Mouse (Mus musculus) heart, embryonic 12.5 days (tissue): ENCODE results near the gene Olfr983. TPM values are rescaled to one million over a fixed set of nuclear protein-coding genes. Genes with fewer than 3 reads are reported as not detected.

Experiments used
- ATAC-seq: fragments of 200-750 bp; cut with Nextera tagmentation; 2 replicates; pipeline ENCODE4 v1.8.0; 2017; ENCODE audit warnings: moderate TSS enrichment, moderate library complexity; ENCODE audit not compliant: insufficient number of reproducible peaks, low FRiP score
- H3K27ac ChIP-seq: fragments of 300-500 bp; sonication (generic); 2 replicates; pipeline ENCODE4 v1.5.1; 2016; ENCODE audit warnings: mild to moderate bottlenecking, moderate library complexity; ENCODE audit not compliant: poor library complexity, severe bottlenecking
- H3K27me3 ChIP-seq: fragments of 300-500 bp; sonication (generic); replicated peaks from 2 replicates; pipeline ENCODE4 v1.6.1; 2016; ENCODE audit warnings: mild to moderate bottlenecking, moderate library complexity
- H3K36me3 ChIP-seq: fragments of 300-500 bp; sonication (generic); 2 replicates; pipeline ENCODE4 v1.6.1; 2016; ENCODE audit warnings: mild to moderate bottlenecking, moderate library complexity
- H3K4me1 ChIP-seq: fragments of 300-500 bp; sonication (generic); replicated peaks from 2 replicates; pipeline ENCODE4 v1.6.1; 2016; ENCODE audit warnings: mild to moderate bottlenecking
- H3K4me2 ChIP-seq: fragments of 300-500 bp; sonication (generic); 2 replicates; pipeline ENCODE4 v1.6.1; 2016; ENCODE audit warnings: mild to moderate bottlenecking, moderate library complexity
- H3K4me3 ChIP-seq: fragments of 300-500 bp; sonication (generic); 2 replicates; pipeline ENCODE4 v1.5.1; 2016; ENCODE audit warnings: mild to moderate bottlenecking
- H3K9ac ChIP-seq: fragments of 300-500 bp; sonication (generic); 2 replicates; pipeline ENCODE4 v1.6.1; 2016; ENCODE audit warnings: mild to moderate bottlenecking, moderate library complexity
- H3K9me3 ChIP-seq: fragments of 300-500 bp; sonication (generic); replicated peaks from 2 replicates; pipeline ENCODE4 v1.6.1; 2016; ENCODE audit warnings: mild to moderate bottlenecking, moderate library complexity
- WGBS: fragments of 180-500 bp; shearing (Covaris S2); methylation state at CpG from one replicate; pipeline ENCODE4 v1.1.7; 2016; 5-methylcytosine and 5-hydroxymethylcytosine counted together
- polyA plus RNA-seq: library from polyadenylated mRNA; unstranded; fragments of >200 nt; fragmentation: Nextera tagmentation; extraction: Ambion mirVana; gene quantifications from 2 replicates; pipeline ENCODE4 v1.2.1, GENCODE M21; 2016

The Olfr983 gene
- not detected in 2 replicates for polyA plus RNA-seq

DNA sequence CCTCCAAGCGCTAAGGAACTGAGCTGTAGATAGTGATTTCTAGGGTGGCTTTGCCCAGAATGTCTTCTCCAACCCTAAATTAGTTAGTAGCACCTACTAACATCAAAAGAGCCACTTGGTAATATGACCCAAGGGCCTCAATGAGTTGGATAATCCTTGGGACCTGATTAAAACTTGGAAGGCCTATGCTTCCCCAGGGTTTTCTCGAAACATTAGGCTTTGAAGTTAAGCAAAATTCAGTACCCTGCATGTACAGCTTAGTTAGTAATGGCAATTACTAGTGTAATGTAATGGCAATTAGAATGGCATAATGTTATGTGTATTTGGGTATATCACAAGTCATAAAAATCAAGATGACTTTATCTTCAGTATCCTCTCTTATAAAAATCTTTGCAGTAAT lies at the start of gene Olfr983:
Gene Olfr983, minus strand, starts transcription at position 101 of the 400 bp plus-strand sequence.
- H3K4me2 ChIP-seq, result no peak within 1 kb of the TSS
- H3K36me3 ChIP-seq, result no peaks in the 10 kb centered on the region
- 73% methylated on average over 2 of the region's 2 CpGs for WGBS
- ATAC-seq, result no peak
- H3K27me3 ChIP-seq, result no peaks in the 10 kb centered on the region
- no peaks in the 10 kb centered on the region for H3K9me3 ChIP-seq
- H3K4me3 ChIP-seq, result no peak within 1 kb of the TSS
- H3K4me1 ChIP-seq, result no peaks in the 10 kb centered on the region
- no peak within 1 kb of the TSS for H3K9ac ChIP-seq
- no peak within 1 kb of the TSS for H3K27ac ChIP-seq

DNA sequence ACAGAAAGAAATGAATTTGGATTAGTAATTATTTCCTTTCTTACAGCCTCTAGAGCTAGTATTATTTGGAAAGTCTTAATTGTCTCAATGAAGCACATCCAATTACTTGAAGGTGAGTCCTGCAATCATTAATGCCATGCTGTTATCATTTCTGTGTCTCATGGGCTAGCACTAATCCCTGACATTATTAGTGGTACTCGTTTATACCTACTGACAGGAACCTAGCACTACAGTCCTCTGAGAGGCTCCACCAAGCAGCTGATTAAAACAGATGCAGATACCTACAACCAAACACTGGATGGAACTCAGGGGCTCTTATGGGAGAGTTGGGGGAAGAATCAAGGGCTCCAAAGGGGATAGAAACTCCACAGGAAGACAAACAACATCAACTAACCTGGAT lies 48.1 kb upstream of the Olfr983 start:
- Histone ChIP-seq H3K27me3 (no peaks in the 10 kb centered on the region), H3K4me2 (no peak overlapping the region), H3K36me3 (no peaks in the 10 kb centered on the region), H3K9me3 (no peaks in the 10 kb centered on the region), H3K4me3 (no peak overlapping the region), H3K9ac (no peak overlapping the region), H3K27ac (no peak overlapping the region), H3K4me1 (no peaks in the 10 kb centered on the region)
- no peak for ATAC-seq
- 62% methylated on average over 1 of the region's 1 CpGs for WGBS

DNA sequence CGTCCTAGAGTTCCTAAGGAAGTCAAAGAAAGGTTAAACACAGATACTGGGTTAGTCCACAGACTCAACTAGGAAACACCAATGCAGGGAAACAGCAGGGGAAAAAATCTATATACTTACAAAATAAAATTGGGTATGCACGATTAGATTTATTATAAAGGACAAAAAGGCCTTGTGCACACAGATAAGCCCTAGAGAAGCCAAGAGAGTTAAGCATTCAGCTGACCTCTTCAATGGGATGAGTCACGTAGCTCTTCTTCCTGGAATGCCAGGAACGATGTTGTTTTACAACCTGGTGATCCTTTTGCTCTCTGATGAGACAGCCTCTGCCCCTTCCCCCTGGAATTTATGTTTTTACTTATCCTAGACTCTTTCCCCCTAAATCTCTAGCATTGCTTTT lies 46.1 kb upstream of the Olfr983 start:
- no peaks in the 10 kb centered on the region for H3K9me3 ChIP-seq
- 48% methylated on average over 4 of the region's 4 CpGs for WGBS

GRCm38 (mm10) chr9:40136987-40137688 lies 43.7 kb upstream of the Olfr983 start:
- Histone ChIP-seq H3K4me3 (no peak overlapping the region), H3K9me3 (no peaks in the 10 kb centered on the region), H3K9ac (no peak overlapping the region), H3K27me3 (no peaks in the 10 kb centered on the region), H3K36me3 (no peaks in the 10 kb centered on the region), H3K4me1 (no peaks in the 10 kb centered on the region), H3K4me2 (no peak overlapping the region), H3K27ac (no peak overlapping the region)
- no peak for ATAC-seq
- WGBS, result 69% methylated on average over 6 of the region's 6 CpGs

More for the DNA sequence above, 46.1 kb upstream of the Olfr983 start:
- Histone ChIP-seq H3K4me3 (no peak overlapping the region), H3K9ac (no peak overlapping the region), H3K27me3 (no peaks in the 10 kb centered on the region), H3K27ac (no peak overlapping the region), H3K4me1 (no peaks in the 10 kb centered on the region), H3K4me2 (no peak overlapping the region), H3K36me3 (no peaks in the 10 kb centered on the region)
- ATAC-seq, result no peak

GRCm38 (mm10) chr9:40130556-40130955 lies 37.2 kb upstream of the Olfr983 start:
- 76% methylated on average over 1 of the region's 1 CpGs for WGBS
- H3K27me3 ChIP-seq, result no peaks in the 10 kb centered on the region
- no peak for ATAC-seq

GRCm38 (mm10) chr9:40130084-40130483 lies 36.7 kb upstream of the Olfr983 start, which contains the start of gene Olfr985:
Olfr985 (minus strand) TSS chr9:40130184.
- no peaks in the 10 kb centered on the region for H3K27me3 ChIP-seq
- no peaks in the 10 kb centered on the region for H3K4me1 ChIP-seq
- H3K36me3 ChIP-seq, result no peaks in the 10 kb centered on the region
- no peak within 1 kb of the TSS for H3K27ac ChIP-seq
- no peaks in the 10 kb centered on the region for H3K9me3 ChIP-seq
- ATAC-seq, result no peak
- WGBS, result 80% methylated on average over 1 of the region's 1 CpGs
- H3K4me2 ChIP-seq, result no peak within 1 kb of the TSS
- no peak within 1 kb of the TSS for H3K4me3 ChIP-seq
- no peak within 1 kb of the TSS for H3K9ac ChIP-seq

More at GRCm38 (mm10) chr9:40130556-40130955, 37.2 kb upstream of the Olfr983 start:
- Histone ChIP-seq H3K4me1 (no peaks in the 10 kb centered on the region), H3K4me2 (no peak overlapping the region), H3K27ac (no peak overlapping the region), H3K9me3 (no peaks in the 10 kb centered on the region), H3K4me3 (no peak overlapping the region), H3K9ac (no peak overlapping the region), H3K36me3 (no peaks in the 10 kb centered on the region)

GRCm38 (mm10) chr9:40117287-40117659 lies 23.9 kb upstream of the Olfr983 start:
- no peak for ATAC-seq
- Histone ChIP-seq H3K27ac (no peak overlapping the region), H3K4me1 (no peaks in the 10 kb centered on the region), H3K36me3 (no peaks in the 10 kb centered on the region), H3K4me2 (no peak overlapping the region), H3K9ac (no peak overlapping the region), H3K27me3 (no peaks in the 10 kb centered on the region), H3K9me3 (no peaks in the 10 kb centered on the region), H3K4me3 (no peak overlapping the region)
- 81% methylated on average over 5 of the region's 5 CpGs for WGBS

GRCm38 (mm10) chr9:40116645-40117286 lies 23.4 kb upstream of the Olfr983 start:
- no peaks in the 10 kb centered on the region for H3K36me3 ChIP-seq
- WGBS, result 60% methylated on average over 10 of the region's 10 CpGs
- no peak overlapping the region for H3K9ac ChIP-seq
- H3K4me2 ChIP-seq, result no peak overlapping the region
- no peak overlapping the region for H3K4me3 ChIP-seq
- no peak for ATAC-seq
- H3K9me3 ChIP-seq, result no peaks in the 10 kb centered on the region
- no peaks in the 10 kb centered on the region for H3K4me1 ChIP-seq
- H3K27ac ChIP-seq, result no peak overlapping the region
- no peaks in the 10 kb centered on the region for H3K27me3 ChIP-seq

- H3K4me2 ChIP-seq, result no peak within 1 kb of the TSS
- no peak within 1 kb of the TSS for H3K9ac ChIP-seq
- H3K36me3 ChIP-seq, result no peaks in the 10 kb centered on the region
- H3K4me1 ChIP-seq, result no peaks in the 10 kb centered on the region
- H3K4me3 ChIP-seq, result no peak within 1 kb of the TSS
- H3K27me3 ChIP-seq, result no peaks in the 10 kb centered on the region
- H3K27ac ChIP-seq, result no peak within 1 kb of the TSS
- ATAC-seq, result no peak
- 74% methylated on average over 2 of the region's 2 CpGs for WGBS
- 0 out of 2 replicates have a peak, but pooled peaks cover 3% of the 10 kb centered on the region for H3K9me3 ChIP-seq
These were observed 20.7 kb upstream of the Olfr983 start, which contains the start of gene Olfr984 for GRCm38 (mm10) chr9:40114106-40114505. Olfr984 (minus strand) TSS chr9:40114206.

- Histone ChIP-seq H3K27ac (no peak overlapping the region), H3K9me3 (no peaks in the 10 kb centered on the region), H3K4me2 (no peak overlapping the region), H3K9ac (no peak overlapping the region), H3K4me3 (no peak overlapping the region), H3K4me1 (no peaks in the 10 kb centered on the region), H3K27me3 (no peaks in the 10 kb centered on the region), H3K36me3 (no peaks in the 10 kb centered on the region)
- 59% methylated on average over 3 of the region's 3 CpGs for WGBS
- no peak for ATAC-seq
These were observed 1.4 kb upstream of the Olfr983 start for GRCm38 (mm10) chr9:40094769-40095168.

DNA sequence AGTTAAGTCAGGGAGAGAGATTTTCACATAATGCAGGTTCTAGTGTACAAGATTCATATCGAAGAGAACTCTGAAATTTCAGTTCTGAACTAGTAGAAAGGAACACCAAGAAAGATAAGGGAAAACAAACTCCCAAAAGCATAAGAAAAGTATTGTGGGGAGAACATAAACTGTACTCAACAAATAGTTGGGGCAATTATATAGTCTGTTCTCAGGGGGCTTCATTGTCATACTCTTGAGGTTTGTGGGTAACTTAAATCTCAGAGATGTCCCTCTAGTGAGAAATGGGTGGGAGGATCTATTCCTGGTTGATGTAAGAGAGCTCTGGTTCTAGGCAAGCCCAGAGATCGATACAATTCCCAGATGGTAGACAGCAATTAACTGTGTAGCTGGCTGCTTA lies 19.9 kb downstream of the Olfr983 start, which contains the start of gene Olfr982:
Gene Olfr982, plus strand, starts transcription at position 301 of the 400 bp plus-strand sequence.
- Histone ChIP-seq H3K27me3 (no peaks in the 10 kb centered on the region), H3K4me1 (no peaks in the 10 kb centered on the region), H3K9ac (no peak within 1 kb of the TSS), H3K36me3 (no peaks in the 10 kb centered on the region), H3K9me3 (no peaks in the 10 kb centered on the region), H3K27ac (no peak within 1 kb of the TSS), H3K4me3 (no peak within 1 kb of the TSS), H3K4me2 (no peak within 1 kb of the TSS)
- 66% methylated on average over 2 of the region's 2 CpGs for WGBS
- ATAC-seq, result no peak
